Mouse (Mus musculus): ENCODE measurements around the gene Ociad1. TPM values are rescaled to one million over a fixed set of nuclear protein-coding genes. Genes with fewer than 3 reads are reported as not detected.
A peak's percentile ranks its signal among the peaks of the same experiment; 100 is the strongest.

Ociad1 gene
- polyA plus RNA-seq, 1 experiment from 2014 or later = 374 TPM

- no peaks in the 10 kb centered on the region for H3K9me3 ChIP-seq (replicated peaks; ENCODE audit: control insufficient read depth, low read length, poor library complexity, severe bottlenecking)
- peak within 1 kb of the TSS; percentile 88 for H3K4me3 ChIP-seq (ENCODE audit: low read depth, low read length)
- H3K27ac ChIP-seq (ENCODE audit: low read length) = peak within 1 kb of the TSS; percentile 95
- H3K36me3 ChIP-seq (ENCODE audit: control insufficient read depth, insufficient read depth, low read length) = no peaks in the 10 kb centered on the region
- peak within 1 kb of the TSS; percentile 68 for H3K4me2 ChIP-seq (ENCODE audit: low read length)
- H3K9ac ChIP-seq (ENCODE audit: low read depth, low read length) = peak within 1 kb of the TSS; percentile 90
- H3K27me3 ChIP-seq (ENCODE audit: control insufficient read depth, insufficient read depth, low read depth, low read length) = no peaks in the 10 kb centered on the region
- peaks cover 19% of the 10 kb centered on the region for H3K4me1 ChIP-seq (ENCODE audit: control insufficient read depth, insufficient read depth, low read length)
- ATAC-seq = peak; percentile 98
- WGBS = under 1% methylated on average over 43 of the region's 44 CpGs
Observed at GRCm38 (mm10) chr5:73256352-73257065, 36.1 kb upstream of the Ociad1 start, which contains the start of gene Fryl. Fryl (minus strand) TSS chr5:73256619.

- Histone ChIP-seq H3K4me2 (ENCODE audit: low read length) (peak overlapping the region; percentile 68), H3K27me3 (ENCODE audit: control insufficient read depth, insufficient read depth, low read depth, low read length) (no peaks in the 10 kb centered on the region), H3K9ac (ENCODE audit: low read depth, low read length) (peak overlapping the region; percentile 13; the same call in 1 of the 2 replicates), H3K4me1 (ENCODE audit: control insufficient read depth, insufficient read depth, low read length) (peaks cover 19% of the 10 kb centered on the region), H3K27ac (ENCODE audit: low read length) (peak overlapping the region; percentile 60), H3K4me3 (ENCODE audit: low read depth, low read length) (peak overlapping the region; percentile 88), H3K9me3 (replicated peaks; ENCODE audit: control insufficient read depth, low read length, poor library complexity, severe bottlenecking) (no peaks in the 10 kb centered on the region), H3K36me3 (ENCODE audit: control insufficient read depth, insufficient read depth, low read length) (no peaks in the 10 kb centered on the region)
- 3% methylated on average over 11 of the region's 11 CpGs for WGBS
- peak; percentile 8; the same call in 1 of the 2 replicates for ATAC-seq
Observed at GRCm38 (mm10) chr5:73257096-73257495, 35.5 kb upstream of the Ociad1 start.

- H3K27ac ChIP-seq (ENCODE audit: low read length) = no peak overlapping the region
- WGBS = 56% methylated on average over 8 of the region's 8 CpGs
- peaks cover 19% of the 10 kb centered on the region for H3K4me1 ChIP-seq (ENCODE audit: control insufficient read depth, insufficient read depth, low read length)
- H3K9me3 ChIP-seq (replicated peaks; ENCODE audit: control insufficient read depth, low read length, poor library complexity, severe bottlenecking) = no peaks in the 10 kb centered on the region
- no peaks in the 10 kb centered on the region for H3K27me3 ChIP-seq (ENCODE audit: control insufficient read depth, insufficient read depth, low read depth, low read length)
- no peak overlapping the region; the same call in 1 of the 2 replicates for H3K4me2 ChIP-seq (ENCODE audit: low read length)
- H3K9ac ChIP-seq (ENCODE audit: low read depth, low read length) = no peak overlapping the region
- no peak overlapping the region for H3K4me3 ChIP-seq (ENCODE audit: low read depth, low read length)
- no peak for ATAC-seq
- H3K36me3 ChIP-seq (ENCODE audit: control insufficient read depth, insufficient read depth, low read length) = no peaks in the 10 kb centered on the region
Observed at GRCm38 (mm10) chr5:73257723-73258122, 34.9 kb upstream of the Ociad1 start.

GRCm38 (mm10) chr5:73264122-73264521 is 28.5 kb upstream of the Ociad1 start:
- Histone ChIP-seq H3K4me2 (ENCODE audit: low read length) (no peak overlapping the region), H3K27me3 (ENCODE audit: control insufficient read depth, insufficient read depth, low read depth, low read length) (no peaks in the 10 kb centered on the region), H3K27ac (ENCODE audit: low read length) (no peak overlapping the region), H3K4me1 (ENCODE audit: control insufficient read depth, insufficient read depth, low read length) (no peaks in the 10 kb centered on the region), H3K36me3 (ENCODE audit: control insufficient read depth, insufficient read depth, low read length) (no peaks in the 10 kb centered on the region), H3K9me3 (replicated peaks; ENCODE audit: control insufficient read depth, low read length, poor library complexity, severe bottlenecking) (no peaks in the 10 kb centered on the region), H3K9ac (ENCODE audit: low read depth, low read length) (no peak overlapping the region), H3K4me3 (ENCODE audit: low read depth, low read length) (no peak overlapping the region)
- 72% methylated on average over 3 of the region's 5 CpGs for WGBS
- no peak for ATAC-seq

GRCm38 (mm10) chr5:73265460-73265859 is 27.1 kb upstream of the Ociad1 start:
- no peak for ATAC-seq
- H3K4me3 ChIP-seq (ENCODE audit: low read depth, low read length) = no peak overlapping the region
- H3K27ac ChIP-seq (ENCODE audit: low read length) = no peak overlapping the region
- no peaks in the 10 kb centered on the region for H3K4me1 ChIP-seq (ENCODE audit: control insufficient read depth, insufficient read depth, low read length)
- WGBS = 79% methylated on average over 5 of the region's 5 CpGs
- H3K27me3 ChIP-seq (ENCODE audit: control insufficient read depth, insufficient read depth, low read depth, low read length) = no peaks in the 10 kb centered on the region
- no peaks in the 10 kb centered on the region for H3K36me3 ChIP-seq (ENCODE audit: control insufficient read depth, insufficient read depth, low read length)
- no peaks in the 10 kb centered on the region for H3K9me3 ChIP-seq (replicated peaks; ENCODE audit: control insufficient read depth, low read length, poor library complexity, severe bottlenecking)
- no peak overlapping the region for H3K9ac ChIP-seq (ENCODE audit: low read depth, low read length)
- no peak overlapping the region for H3K4me2 ChIP-seq (ENCODE audit: low read length)

GRCm38 (mm10) chr5:73268636-73269213 is 23.9 kb upstream of the Ociad1 start:
- Histone ChIP-seq H3K36me3 (ENCODE audit: control insufficient read depth, insufficient read depth, low read length) (no peaks in the 10 kb centered on the region), H3K9me3 (replicated peaks; ENCODE audit: control insufficient read depth, low read length, poor library complexity, severe bottlenecking) (no peaks in the 10 kb centered on the region), H3K9ac (ENCODE audit: low read depth, low read length) (no peak overlapping the region), H3K4me2 (ENCODE audit: low read length) (no peak overlapping the region), H3K27me3 (ENCODE audit: control insufficient read depth, insufficient read depth, low read depth, low read length) (no peaks in the 10 kb centered on the region), H3K4me3 (ENCODE audit: low read depth, low read length) (no peak overlapping the region), H3K4me1 (ENCODE audit: control insufficient read depth, insufficient read depth, low read length) (no peaks in the 10 kb centered on the region), H3K27ac (ENCODE audit: low read length) (no peak overlapping the region)
- 80% methylated on average over 11 of the region's 11 CpGs for WGBS
- no peak for ATAC-seq

GRCm38 (mm10) chr5:73270612-73271011 is 22.0 kb upstream of the Ociad1 start:
- H3K9ac ChIP-seq (ENCODE audit: low read depth, low read length) = no peak overlapping the region
- no peak for ATAC-seq
- H3K4me1 ChIP-seq (ENCODE audit: control insufficient read depth, insufficient read depth, low read length) = no peaks in the 10 kb centered on the region
- H3K27me3 ChIP-seq (ENCODE audit: control insufficient read depth, insufficient read depth, low read depth, low read length) = no peaks in the 10 kb centered on the region
- H3K27ac ChIP-seq (ENCODE audit: low read length) = no peak overlapping the region
- H3K4me2 ChIP-seq (ENCODE audit: low read length) = no peak overlapping the region
- 55% methylated on average over 6 of the region's 6 CpGs for WGBS
- H3K9me3 ChIP-seq (replicated peaks; ENCODE audit: control insufficient read depth, low read length, poor library complexity, severe bottlenecking) = no peaks in the 10 kb centered on the region
- no peaks in the 10 kb centered on the region for H3K36me3 ChIP-seq (ENCODE audit: control insufficient read depth, insufficient read depth, low read length)
- H3K4me3 ChIP-seq (ENCODE audit: low read depth, low read length) = no peak overlapping the region

GRCm38 (mm10) chr5:73273171-73273570 is 19.4 kb upstream of the Ociad1 start:
- ATAC-seq = no peak
- no peak overlapping the region for H3K9ac ChIP-seq (ENCODE audit: low read depth, low read length)
- no peak overlapping the region for H3K4me3 ChIP-seq (ENCODE audit: low read depth, low read length)
- WGBS = 68% methylated on average over 4 of the region's 4 CpGs
- no peak overlapping the region for H3K4me2 ChIP-seq (ENCODE audit: low read length)
- no peak overlapping the region for H3K27ac ChIP-seq (ENCODE audit: low read length)
- no peaks in the 10 kb centered on the region for H3K4me1 ChIP-seq (ENCODE audit: control insufficient read depth, insufficient read depth, low read length)
- H3K9me3 ChIP-seq (replicated peaks; ENCODE audit: control insufficient read depth, low read length, poor library complexity, severe bottlenecking) = no peaks in the 10 kb centered on the region
- H3K36me3 ChIP-seq (ENCODE audit: control insufficient read depth, insufficient read depth, low read length) = no peaks in the 10 kb centered on the region
- H3K27me3 ChIP-seq (ENCODE audit: control insufficient read depth, insufficient read depth, low read depth, low read length) = no peaks in the 10 kb centered on the region

- no peaks in the 10 kb centered on the region for H3K36me3 ChIP-seq (ENCODE audit: control insufficient read depth, insufficient read depth, low read length)
- H3K4me3 ChIP-seq (ENCODE audit: low read depth, low read length) = no peak overlapping the region
- no peak overlapping the region for H3K27ac ChIP-seq (ENCODE audit: low read length)
- no peaks in the 10 kb centered on the region for H3K4me1 ChIP-seq (ENCODE audit: control insufficient read depth, insufficient read depth, low read length)
- H3K27me3 ChIP-seq (ENCODE audit: control insufficient read depth, insufficient read depth, low read depth, low read length) = no peaks in the 10 kb centered on the region
- no peak for ATAC-seq
- 73% methylated on average over 2 of the region's 2 CpGs for WGBS
- no peak overlapping the region for H3K9ac ChIP-seq (ENCODE audit: low read depth, low read length)
- H3K4me2 ChIP-seq (ENCODE audit: low read length) = no peak overlapping the region
- H3K9me3 ChIP-seq (replicated peaks; ENCODE audit: control insufficient read depth, low read length, poor library complexity, severe bottlenecking) = no peaks in the 10 kb centered on the region
Observed at GRCm38 (mm10) chr5:73274941-73275340, 17.6 kb upstream of the Ociad1 start.
